Mouse (Mus musculus): ENCODE results near the gene Trpm8. TPM values are rescaled to one million over a fixed set of nuclear protein-coding genes. Genes with fewer than 3 reads are reported as not detected.

The Trpm8 gene
- polyA plus RNA-seq, 1 experiment from 2014 or later = 0.04 TPM

GRCm38 (mm10) chr1:88406078-88406806 is 128.8 kb downstream of the Trpm8 start:
- no peak overlapping the region for H3K9ac ChIP-seq (ENCODE audit: low read length)
- H3K4me2 ChIP-seq (ENCODE audit: low read length) = no peak overlapping the region
- H3K9me3 ChIP-seq (ENCODE audit: control insufficient read depth, low read length) = no peaks in the 10 kb centered on the region
- 69% methylated on average over 12 of the region's 12 CpGs for WGBS
- ATAC-seq (ENCODE audit: insufficient number of reproducible peaks, insufficient read depth, low FRiP score, low read depth) = no peak
- no peaks in the 10 kb centered on the region for H3K27me3 ChIP-seq (ENCODE audit: control insufficient read depth, insufficient read depth, low read length)
- H3K36me3 ChIP-seq (ENCODE audit: control insufficient read depth, insufficient read depth, low read length) = no peaks in the 10 kb centered on the region
- no peak overlapping the region for H3K4me3 ChIP-seq (ENCODE audit: control insufficient read depth in 1 of 2, insufficient read depth in 1 of 2, low read depth in 1 of 2, low read length in 2 of 2)
- no peak overlapping the region for H3K27ac ChIP-seq (replicated peaks in 1 of 2; ENCODE audit: control insufficient read depth in 1 of 2, insufficient read depth in 1 of 2, low read depth in 2 of 2, low read length in 2 of 2)
- H3K4me1 ChIP-seq (ENCODE audit: control insufficient read depth in 2 of 2, insufficient read depth in 2 of 2, low read length in 2 of 2) = no peaks in the 10 kb centered on the region

GRCm38 (mm10) chr1:88406807-88407198 is 129.3 kb downstream of the Trpm8 start, which contains the start of gene Spp2:
TSS of gene Spp2 (plus strand) at chr1:88406961.
- WGBS = 73% methylated on average over 5 of the region's 5 CpGs
- Histone ChIP-seq H3K27ac (replicated peaks in 1 of 2; ENCODE audit: control insufficient read depth in 1 of 2, insufficient read depth in 1 of 2, low read depth in 2 of 2, low read length in 2 of 2) (no peak within 1 kb of the TSS), H3K4me2 (ENCODE audit: low read length) (no peak within 1 kb of the TSS), H3K9ac (ENCODE audit: low read length) (no peak within 1 kb of the TSS), H3K4me3 (ENCODE audit: control insufficient read depth in 1 of 2, insufficient read depth in 1 of 2, low read depth in 1 of 2, low read length in 2 of 2) (no peak within 1 kb of the TSS), H3K36me3 (ENCODE audit: control insufficient read depth, insufficient read depth, low read length) (no peaks in the 10 kb centered on the region), H3K27me3 (ENCODE audit: control insufficient read depth, insufficient read depth, low read length) (no peaks in the 10 kb centered on the region), H3K9me3 (ENCODE audit: control insufficient read depth, low read length) (no peaks in the 10 kb centered on the region), H3K4me1 (ENCODE audit: control insufficient read depth in 2 of 2, insufficient read depth in 2 of 2, low read length in 2 of 2) (no peaks in the 10 kb centered on the region)
- no peak for ATAC-seq (ENCODE audit: insufficient number of reproducible peaks, insufficient read depth, low FRiP score, low read depth)

- 81% methylated on average over 4 of the region's 4 CpGs for WGBS
- no peak overlapping the region for H3K4me3 ChIP-seq (ENCODE audit: control insufficient read depth in 1 of 2, insufficient read depth in 1 of 2, low read depth in 1 of 2, low read length in 2 of 2)
- no peaks in the 10 kb centered on the region for H3K36me3 ChIP-seq (ENCODE audit: control insufficient read depth, insufficient read depth, low read length)
- H3K27me3 ChIP-seq (ENCODE audit: control insufficient read depth, insufficient read depth, low read length) = no peaks in the 10 kb centered on the region
- no peaks in the 10 kb centered on the region for H3K9me3 ChIP-seq (ENCODE audit: control insufficient read depth, low read length)
- no peak overlapping the region for H3K4me2 ChIP-seq (ENCODE audit: low read length)
- no peak overlapping the region for H3K27ac ChIP-seq (replicated peaks in 1 of 2; ENCODE audit: control insufficient read depth in 1 of 2, insufficient read depth in 1 of 2, low read depth in 2 of 2, low read length in 2 of 2)
- no peak overlapping the region for H3K9ac ChIP-seq (ENCODE audit: low read length)
- no peak for ATAC-seq (ENCODE audit: insufficient number of reproducible peaks, insufficient read depth, low FRiP score, low read depth)
- no peaks in the 10 kb centered on the region for H3K4me1 ChIP-seq (ENCODE audit: control insufficient read depth in 2 of 2, insufficient read depth in 2 of 2, low read length in 2 of 2)
Measured at GRCm38 (mm10) chr1:88408340-88408739, 130.9 kb downstream of the Trpm8 start.

- Histone ChIP-seq H3K4me3 (ENCODE audit: control insufficient read depth in 1 of 2, insufficient read depth in 1 of 2, low read depth in 1 of 2, low read length in 2 of 2) (no peak overlapping the region), H3K9me3 (ENCODE audit: control insufficient read depth, low read length) (no peaks in the 10 kb centered on the region), H3K4me2 (ENCODE audit: low read length) (no peak overlapping the region), H3K4me1 (ENCODE audit: control insufficient read depth in 2 of 2, insufficient read depth in 2 of 2, low read length in 2 of 2) (no peaks in the 10 kb centered on the region), H3K9ac (ENCODE audit: low read length) (no peak overlapping the region), H3K36me3 (ENCODE audit: control insufficient read depth, insufficient read depth, low read length) (no peaks in the 10 kb centered on the region), H3K27me3 (ENCODE audit: control insufficient read depth, insufficient read depth, low read length) (no peaks in the 10 kb centered on the region), H3K27ac (replicated peaks in 1 of 2; ENCODE audit: control insufficient read depth in 1 of 2, insufficient read depth in 1 of 2, low read depth in 2 of 2, low read length in 2 of 2) (no peak overlapping the region)
- 78% methylated on average over 5 of the region's 5 CpGs for WGBS
- no peak for ATAC-seq (ENCODE audit: insufficient number of reproducible peaks, insufficient read depth, low FRiP score, low read depth)
Measured at GRCm38 (mm10) chr1:88412013-88412412, 134.6 kb downstream of the Trpm8 start.

GRCm38 (mm10) chr1:88418943-88419342 is 141.5 kb downstream of the Trpm8 start:
- no peaks in the 10 kb centered on the region; a peak in 1 of 4 replicates for H3K4me1 ChIP-seq (ENCODE audit: control insufficient read depth in 2 of 2, insufficient read depth in 2 of 2, low read length in 2 of 2)
- peak overlapping the region; percentile 2 to 29; a peak in 1 of 4 replicates for H3K27ac ChIP-seq (replicated peaks in 1 of 2; ENCODE audit: control insufficient read depth in 1 of 2, insufficient read depth in 1 of 2, low read depth in 2 of 2, low read length in 2 of 2)
- no peak for ATAC-seq (ENCODE audit: insufficient number of reproducible peaks, insufficient read depth, low FRiP score, low read depth)
- 66% methylated on average over 2 of the region's 2 CpGs for WGBS
- no peak overlapping the region for H3K4me3 ChIP-seq (ENCODE audit: control insufficient read depth in 1 of 2, insufficient read depth in 1 of 2, low read depth in 1 of 2, low read length in 2 of 2)
- no peak overlapping the region for H3K9ac ChIP-seq (ENCODE audit: low read length)
- no peaks in the 10 kb centered on the region for H3K27me3 ChIP-seq (ENCODE audit: control insufficient read depth, insufficient read depth, low read length)
- no peaks in the 10 kb centered on the region for H3K36me3 ChIP-seq (ENCODE audit: control insufficient read depth, insufficient read depth, low read length)
- H3K4me2 ChIP-seq (ENCODE audit: low read length) = no peak overlapping the region
- no peaks in the 10 kb centered on the region for H3K9me3 ChIP-seq (ENCODE audit: control insufficient read depth, low read length)

- Histone ChIP-seq H3K4me2 (ENCODE audit: low read length) (no peak overlapping the region), H3K9me3 (ENCODE audit: control insufficient read depth, low read length) (no peaks in the 10 kb centered on the region), H3K36me3 (ENCODE audit: control insufficient read depth, insufficient read depth, low read length) (no peaks in the 10 kb centered on the region), H3K27me3 (ENCODE audit: control insufficient read depth, insufficient read depth, low read length) (no peaks in the 10 kb centered on the region; the same call in 1 of the 2 replicates), H3K9ac (ENCODE audit: low read length) (no peak overlapping the region), H3K4me1 (ENCODE audit: control insufficient read depth in 2 of 2, insufficient read depth in 2 of 2, low read length in 2 of 2) (no peaks in the 10 kb centered on the region; a peak in 1 of 4 replicates), H3K4me3 (ENCODE audit: control insufficient read depth in 1 of 2, insufficient read depth in 1 of 2, low read depth in 1 of 2, low read length in 2 of 2) (no peak overlapping the region), H3K27ac (replicated peaks in 1 of 2; ENCODE audit: control insufficient read depth in 1 of 2, insufficient read depth in 1 of 2, low read depth in 2 of 2, low read length in 2 of 2) (no peak overlapping the region)
- 79% methylated on average over 10 of the region's 10 CpGs for WGBS
- ATAC-seq (ENCODE audit: insufficient number of reproducible peaks, insufficient read depth, low FRiP score, low read depth) = no peak
Measured at GRCm38 (mm10) chr1:88422045-88422444, 144.6 kb downstream of the Trpm8 start.

- H3K27ac ChIP-seq (replicated peaks in 1 of 2; ENCODE audit: control insufficient read depth in 1 of 2, insufficient read depth in 1 of 2, low read depth in 2 of 2, low read length in 2 of 2) = no peak overlapping the region
- H3K4me3 ChIP-seq (ENCODE audit: control insufficient read depth in 1 of 2, insufficient read depth in 1 of 2, low read depth in 1 of 2, low read length in 2 of 2) = no peak overlapping the region
- no peaks in the 10 kb centered on the region; a peak in 1 of 4 replicates for H3K4me1 ChIP-seq (ENCODE audit: control insufficient read depth in 2 of 2, insufficient read depth in 2 of 2, low read length in 2 of 2)
- H3K36me3 ChIP-seq (ENCODE audit: control insufficient read depth, insufficient read depth, low read length) = no peaks in the 10 kb centered on the region
- no peak overlapping the region for H3K4me2 ChIP-seq (ENCODE audit: low read length)
- 70% methylated on average over 7 of the region's 7 CpGs for WGBS
- no peak overlapping the region for H3K9ac ChIP-seq (ENCODE audit: low read length)
- no peak for ATAC-seq (ENCODE audit: insufficient number of reproducible peaks, insufficient read depth, low FRiP score, low read depth)
- no peaks in the 10 kb centered on the region; the same call in 1 of the 2 replicates for H3K27me3 ChIP-seq (ENCODE audit: control insufficient read depth, insufficient read depth, low read length)
- no peaks in the 10 kb centered on the region for H3K9me3 ChIP-seq (ENCODE audit: control insufficient read depth, low read length)
Measured at GRCm38 (mm10) chr1:88422846-88423395, 145.5 kb downstream of the Trpm8 start.
